Mouse (Mus musculus): ENCODE measurements at regions not wholly inside any gene's neighbourhood (a gene's known extent, or its start where the extent isn't known, plus 50 kb on each side); places are given as distances from the start of the nearest gene placed in this dataset.

- intact Hi-C loops (cut with DNase I), result no loop called here
- peak; percentile 62 for DNase-seq (ENCODE audit: low spot score in 2 of 2)
Observed at GRCm38 (mm10) chr15:59954345-59954744, 62.1 kb downstream of the 4933412E24Rik start.

- DNase-seq (ENCODE audit: low spot score in 2 of 2), result no peak
- intact Hi-C loops (cut with DNase I), result no loop called here
Observed at GRCm38 (mm10) chr15:59953857-59954256, 62.6 kb downstream of the 4933412E24Rik start.

- intact Hi-C loops (cut with DNase I), result no loop called here
- DNase-seq (ENCODE audit: low spot score in 2 of 2), result no peak
Observed at GRCm38 (mm10) chr15:59950617-59951216, 65.7 kb downstream of the 4933412E24Rik start.

- no peak for DNase-seq (ENCODE audit: low spot score in 2 of 2)
- intact Hi-C loops (cut with DNase I), result no loop called here
Observed at GRCm38 (mm10) chr15:59945208-59945607, 71.2 kb downstream of the 4933412E24Rik start.

GRCm38 (mm10) chr15:59936486-59936885 lies 79.9 kb downstream of the 4933412E24Rik start:
- intact Hi-C loops (cut with DNase I), result no loop called here
- DNase-seq (ENCODE audit: low spot score in 2 of 2), result no peak

- intact Hi-C loops (cut with DNase I), result no loop called here
- DNase-seq (ENCODE audit: low spot score in 2 of 2), result no peak
Observed at GRCm38 (mm10) chr15:59913860-59914259, 102.6 kb downstream of the 4933412E24Rik start.

- intact Hi-C loops (cut with DNase I), result loop anchor here (5.0 to 10.0 kb wide), 3 partner anchors 187 to 1189 kb away; no protein-coding TSS in a partner anchor
- DNase-seq (ENCODE audit: low spot score in 2 of 2), result no peak
Observed at GRCm38 (mm10) chr15:59908300-59908699, 108.1 kb downstream of the 4933412E24Rik start.

- no peak for DNase-seq (ENCODE audit: low spot score in 2 of 2)
- intact Hi-C loops (cut with DNase I), result loop anchor here (5.0 to 10.0 kb wide), 3 partner anchors 189 to 1191 kb away; no protein-coding TSS in a partner anchor
Observed at GRCm38 (mm10) chr15:59905832-59906797, 110.3 kb downstream of the 4933412E24Rik start.

- intact Hi-C loops (cut with DNase I), result loop anchor here (5.0 to 10.0 kb wide), 3 partner anchors 190 to 1193 kb away; no protein-coding TSS in a partner anchor
Observed at GRCm38 (mm10) chr15:59904741-59905140, 111.7 kb downstream of the 4933412E24Rik start.

GRCm38 (mm10) chr15:59888996-59889395 lies 127.4 kb downstream of the 4933412E24Rik start:
- intact Hi-C loops (cut with DNase I), result no loop called here
- no peak for DNase-seq (ENCODE audit: low spot score in 2 of 2)

More at GRCm38 (mm10) chr15:59904741-59905140, 111.7 kb downstream of the 4933412E24Rik start:
- DNase-seq (ENCODE audit: low spot score in 2 of 2), result no peak

GRCm38 (mm10) chr15:59888131-59888459 lies 128.3 kb downstream of the 4933412E24Rik start:
- no peak for DNase-seq (ENCODE audit: low spot score in 2 of 2)
- intact Hi-C loops (cut with DNase I), result no loop called here

GRCm38 (mm10) chr15:59887381-59888130 lies 128.9 kb downstream of the 4933412E24Rik start:
- no peak for DNase-seq (ENCODE audit: low spot score in 2 of 2)
- intact Hi-C loops (cut with DNase I), result no loop called here

- intact Hi-C loops (cut with DNase I), result no loop called here
- DNase-seq (ENCODE audit: low spot score in 2 of 2), result no peak
Observed at GRCm38 (mm10) chr15:59886036-59886435, 130.4 kb downstream of the 4933412E24Rik start.

GRCm38 (mm10) chr15:59882444-59882843 lies 134.0 kb downstream of the 4933412E24Rik start:
- intact Hi-C loops (cut with DNase I), result no loop called here
- DNase-seq (ENCODE audit: low spot score in 2 of 2), result no peak

GRCm38 (mm10) chr15:59880426-59880825 lies 136.0 kb downstream of the 4933412E24Rik start:
- intact Hi-C loops (cut with DNase I), result no loop called here

GRCm38 (mm10) chr15:59879311-59879710 lies 137.1 kb downstream of the 4933412E24Rik start:
- intact Hi-C loops (cut with DNase I), result loop anchor here (5.0 kb wide), 1 partner anchor 1218 kb away; no protein-coding TSS in a partner anchor
- no peak for DNase-seq (ENCODE audit: low spot score in 2 of 2)

More at GRCm38 (mm10) chr15:59880426-59880825, 136.0 kb downstream of the 4933412E24Rik start:
- DNase-seq (ENCODE audit: low spot score in 2 of 2), result no peak

- no peak for DNase-seq (ENCODE audit: low spot score in 2 of 2)
- intact Hi-C loops (cut with DNase I), result loop anchor here (5.0 kb wide), 1 partner anchor 1221 kb away; no protein-coding TSS in a partner anchor
Observed at GRCm38 (mm10) chr15:59876279-59876742, 140.1 kb downstream of the 4933412E24Rik start.

GRCm38 (mm10) chr15:59866701-59867100 lies 149.7 kb downstream of the 4933412E24Rik start:
- intact Hi-C loops (cut with DNase I), result loop anchor here (10.0 kb wide), 1 partner anchor 472 kb away; no protein-coding TSS in a partner anchor
- DNase-seq (ENCODE audit: low spot score in 2 of 2), result no peak

GRCm38 (mm10) chr15:59864746-59865499 lies 151.5 kb downstream of the 4933412E24Rik start:
- intact Hi-C loops (cut with DNase I), result loop anchor here (10.0 kb wide), 1 partner anchor 470 kb away; no protein-coding TSS in a partner anchor
- no peak for DNase-seq (ENCODE audit: low spot score in 2 of 2)

Measured in left cerebral cortex, postnatal 36 days (tissue).